Mouse (Mus musculus) gastrocnemius, adult 8-10 months (tissue): ENCODE results near the gene Nop2. TPM values are rescaled to one million over a fixed set of nuclear protein-coding genes. Genes with fewer than 3 reads are reported as not detected.

Source experiments
- DNase-seq, 2 experiments: peaks; one replicate each; pipeline ENCODE4 v3.0.0; 2022; ENCODE audit warnings: low spot score in 2 of 2
- microRNA-seq: library from miRNA; unstranded; fragments of <30 nt; microRNA quantifications from one replicate; pipeline ENCODE4 v1.2.0, GENCODE M21; 2022
- total RNA-seq, 4 experiments: library from RNA; stranded (reverse); gene quantifications; 2 replicates each; pipeline ENCODE4 v1.2.4; 2022

Nop2 gene
- total RNA-seq, 4 experiments from 2014 or later: 16.3 to 21.1 (median 19.0) TPM

DNA sequence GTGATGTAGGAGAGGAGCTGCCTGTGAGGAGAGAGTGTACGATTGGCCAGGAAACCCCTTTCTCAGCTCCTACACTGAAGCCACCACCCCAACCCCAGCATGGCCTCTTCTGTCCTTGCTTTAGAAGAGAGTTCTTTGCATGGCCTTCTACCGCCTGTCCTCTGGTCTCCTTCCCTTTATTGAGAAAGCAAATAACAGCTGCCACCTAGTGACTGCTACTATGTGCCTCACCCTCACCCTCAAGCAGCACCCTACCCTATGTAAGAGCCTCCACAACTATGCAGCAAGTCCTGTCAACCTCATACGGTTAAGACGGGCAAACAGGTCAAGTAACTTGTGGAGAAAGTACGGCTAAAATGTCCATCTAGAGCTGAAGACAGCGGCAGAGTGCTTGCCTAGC, 38.5 kb downstream of the Nop2 start:
- DNase-seq: no peak

- no peak for DNase-seq
These were observed 40.8 kb downstream of the Nop2 start for GRCm38 (mm10) chr6:125172474-125172873.

DNA sequence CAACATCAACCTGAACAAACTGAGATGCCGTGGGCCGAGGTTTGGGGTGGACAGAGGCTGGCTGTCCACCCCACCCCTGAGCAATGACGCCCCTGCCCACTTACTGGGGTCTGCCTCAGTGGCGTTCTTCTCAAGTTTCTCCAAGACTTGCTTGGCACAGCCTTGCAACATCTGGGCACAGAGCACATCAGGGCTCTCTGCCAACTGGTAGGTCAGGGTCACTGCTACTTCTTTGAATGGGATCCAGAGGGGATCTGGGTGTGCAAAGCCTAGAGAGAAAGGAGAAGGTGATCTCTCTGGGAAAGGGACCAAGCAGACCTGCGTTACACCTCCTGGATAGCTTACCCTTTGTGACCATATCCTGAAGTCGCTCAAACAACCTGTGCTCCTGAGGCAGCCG, 41.5 kb downstream of the Nop2 start:
- DNase-seq: no peak

DNA sequence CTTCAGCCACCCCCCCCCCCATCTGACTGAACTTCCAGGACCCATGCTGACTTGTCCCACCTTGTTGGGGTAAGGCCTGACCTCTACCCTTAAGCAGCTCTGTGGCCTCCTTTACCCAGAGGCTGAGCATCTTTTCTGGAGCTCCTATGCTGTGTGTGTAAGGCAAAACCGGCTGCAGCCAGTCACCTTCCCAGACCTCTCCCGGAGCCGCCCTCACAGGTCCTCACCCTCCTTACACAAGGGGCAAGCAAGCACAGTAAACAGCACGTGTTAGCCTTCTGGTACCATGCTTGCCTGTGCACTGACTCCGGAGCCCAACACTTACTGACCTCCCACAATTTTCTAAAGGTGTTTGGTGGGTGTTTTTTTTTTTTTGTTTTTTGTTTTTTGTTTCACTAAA, 43.8 kb downstream of the Nop2 start:
- no peak for DNase-seq

GRCm38 (mm10) chr6:125179601-125180000, 47.9 kb downstream of the Nop2 start:
- no peak for DNase-seq

GRCm38 (mm10) chr6:125182133-125182532, 50.4 kb downstream of the Nop2 start:
- no peak for DNase-seq

GRCm38 (mm10) chr6:125186203-125186602, 54.5 kb downstream of the Nop2 start:
- DNase-seq: no peak

DNA sequence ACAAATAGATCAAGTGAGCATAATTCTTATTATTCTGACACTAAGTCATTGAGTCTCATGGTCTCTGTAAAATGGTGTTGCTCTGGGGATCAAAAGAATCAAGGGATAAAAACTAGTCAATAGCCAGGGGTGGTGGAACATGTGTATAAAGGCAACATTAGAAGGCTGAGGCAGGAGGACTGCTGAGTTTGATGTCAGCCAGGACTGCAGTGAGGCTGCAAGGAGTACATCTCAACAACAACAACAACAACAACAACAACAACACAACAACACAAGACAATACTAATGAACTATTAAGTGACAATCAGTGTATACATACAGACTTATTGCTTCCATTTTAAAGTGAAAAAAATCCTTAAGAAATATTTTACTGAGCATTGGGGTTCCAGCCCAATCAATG, 59.1 kb downstream of the Nop2 start:
- no peak for DNase-seq

GRCm38 (mm10) chr6:125191332-125192015, 59.8 kb downstream of the Nop2 start, which contains the start of the genes Ncapd2 and Mrpl51:
TSS of gene Ncapd2 (minus strand) at chr6:125191701.
TSS of gene Mrpl51 (plus strand) at chr6:125191801.
- peak; percentile 95 to 96 for DNase-seq

DNA sequence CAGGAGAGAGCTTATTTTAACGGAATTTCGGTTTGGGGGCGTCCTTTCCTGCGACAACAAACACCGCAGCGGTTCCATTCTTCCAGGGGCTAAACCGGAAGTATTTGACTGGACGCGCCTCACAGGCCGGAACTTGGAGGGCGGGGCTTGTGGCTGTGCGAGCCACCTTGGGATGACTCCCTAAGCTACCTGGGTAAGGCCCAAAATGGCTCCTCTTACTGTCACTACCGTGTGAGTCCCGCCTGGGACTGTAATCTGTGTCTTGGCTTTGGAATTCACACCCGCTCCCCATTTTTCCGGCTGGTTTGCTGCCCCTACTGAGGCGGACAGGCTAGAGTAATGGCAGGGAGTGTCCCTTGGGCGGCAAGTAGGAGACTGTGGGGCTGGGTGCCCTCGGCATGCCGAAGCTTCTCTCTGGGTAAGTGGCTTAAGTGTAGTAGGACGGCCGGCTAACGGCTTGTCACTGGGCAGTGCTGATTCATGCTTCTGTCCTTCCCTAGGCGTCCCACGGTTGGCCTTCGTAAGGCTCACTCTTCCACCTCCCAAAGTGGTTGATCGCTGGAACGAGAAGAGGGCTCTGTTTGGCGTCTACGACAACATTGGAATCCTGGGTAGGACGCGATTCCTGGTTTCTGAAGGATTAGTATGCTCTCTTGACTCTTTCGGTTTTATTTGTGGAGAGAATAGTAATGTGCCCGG, 60.5 kb downstream of the Nop2 start:
- peak; percentile 84 to 90 for DNase-seq

GRCm38 (mm10) chr6:125192841-125193240, 61.1 kb downstream of the Nop2 start:
- no peak for DNase-seq

- no peak for DNase-seq
These were observed 61.7 kb downstream of the Nop2 start for GRCm38 (mm10) chr6:125193390-125193789.

Small RNA genes lying within 50 kb of the gene (microRNA-seq; reads per million reads assigned to microRNA genes)
- gene Mir7045: not detected

Other genes starting within 250 kb of the Nop2 start
- gene Cd4, start 243.7 kb upstream of the Nop2 start, total RNA-seq: under 1 TPM in 1 of 4 experiments, not detected in 3; 0.11 TPM
- under 1 TPM in 1 of 4 experiments, not detected in 3; 0.31 TPM for gene Lag3, start 220.2 kb upstream of the Nop2 start, total RNA-seq
- 10 to 100 TPM; 64.6 to 83.2 (median 76.8) TPM for gene Ptms, start 211.8 kb upstream of the Nop2 start, total RNA-seq
- 100 to 1,000 TPM; 192 to 219 (median 202) TPM for gene Mlf2, start 200.5 kb upstream of the Nop2 start, total RNA-seq
- 100 to 1,000 TPM; 122 to 142 (median 131) TPM for gene Cops7a, start 166.4 kb upstream of the Nop2 start, total RNA-seq
- gene Pianp, start 135.2 kb upstream of the Nop2 start, total RNA-seq: under 1 TPM in 3 of 4 experiments, not detected in 1; 0.19 to 0.70 (median 0.36) TPM
- 10 to 100 TPM; 24.3 to 29.7 (median 27.4) TPM for gene Zfp384, start 122.8 kb upstream of the Nop2 start, total RNA-seq
- gene Ing4, start 92.1 kb upstream of the Nop2 start, total RNA-seq: 10 to 100 TPM; 19.8 to 22.3 (median 20.7) TPM
- 1 to 10 TPM in 3 of 4 experiments, under 1 TPM in 1; 0.97 to 2.5 (median 1.5) TPM for gene Acrbp, start 82.2 kb upstream of the Nop2 start, total RNA-seq
- gene Lpar5, start 64.0 kb upstream of the Nop2 start, total RNA-seq: under 1 TPM in 1 of 4 experiments, not detected in 3; 0.20 TPM
- 10 to 100 TPM; 72.6 to 77.3 (median 74.3) TPM for gene Chd4, start 35.9 kb upstream of the Nop2 start, total RNA-seq
- gene Iffo1, start 13.3 kb downstream of the Nop2 start, total RNA-seq: 1 to 10 TPM; 6.6 to 8.9 (median 7.5) TPM
- gene Gapdh, start 34.6 kb downstream of the Nop2 start, total RNA-seq: over 10,000 TPM; 10,104 to 14,130 (median 11,228) TPM
- 10 to 100 TPM in 2 of 4 experiments, 1 to 10 TPM in 2; 7.3 to 14.0 (median 9.1) TPM for gene Ncapd2, start 59.8 kb downstream of the Nop2 start, total RNA-seq
- gene Mrpl51, start 59.9 kb downstream of the Nop2 start, total RNA-seq: 100 to 1,000 TPM; 224 to 255 (median 228) TPM
- gene Vamp1, start 83.6 kb downstream of the Nop2 start, total RNA-seq: 10 to 100 TPM; 15.1 to 16.8 (median 15.5) TPM
- gene Tapbpl, start 100.0 kb downstream of the Nop2 start, total RNA-seq: 1 to 10 TPM; 1.6 to 2.3 (median 2.0) TPM
- under 1 TPM in 2 of 4 experiments, not detected in 2; 0.36 to 0.53 TPM for gene Cd27, start 105.1 kb downstream of the Nop2 start, total RNA-seq
- not detected for gene Tuba3a, start 154.1 kb downstream of the Nop2 start, total RNA-seq
- gene Ltbr, start 182.0 kb downstream of the Nop2 start, total RNA-seq: 10 to 100 TPM; 14.7 to 19.7 (median 19.3) TPM
- under 1 TPM; 0.17 to 0.19 (median 0.17) TPM for gene Scnn1a, start 188.8 kb downstream of the Nop2 start, total RNA-seq
- gene Tnfrsf1a, start 217.5 kb downstream of the Nop2 start, total RNA-seq: 10 to 100 TPM; 13.1 to 22.3 (median 16.3) TPM
- gene Plekhg6, start 248.9 kb downstream of the Nop2 start, total RNA-seq: not detected